ENCODE assay signal across 9 mouse cellular contexts in genomic region chr13:19684007-19684406, GRCm38 (mm10). TPM values are rescaled to one million over a fixed set of nuclear protein-coding genes. Genes with fewer than 3 reads are reported as not detected.
DNase-seq lines count a peak whose midpoint lies in the region; ATAC-seq and TF ChIP-seq lines count a peak whose summit lies in the region.
"Had no signal": no experiment of that assay in that cellular context is flagged by ENCODE, and none has a peak within 500 bp of the region (broad histone marks: within the 10 kb centered on the region; RNA-seq: fewer than 3 reads in every experiment).

No protein-coding gene starts in this region.

- intact Hi-C loops in left cerebral cortex, postnatal 10 days (cut with DNase I), result loop anchor here (5.0 kb wide), 2 partner anchors 322 to 527 kb away; no protein-coding TSS in a partner anchor

- no peaks in the 10 kb centered on the region for H3K27me3 ChIP-seq in kidney, embryonic 15.5 days
- peaks cover 5 to 13% of the 10 kb centered on the region in 2 experiments for H3K27me3 ChIP-seq in MEL (ENCODE audit: control insufficient read depth in 1 of 2, insufficient read depth in 2 of 2, low read length in 2 of 2)

- no peaks in the 10 kb centered on the region for H3K9me3 ChIP-seq in kidney, embryonic 15.5 days (replicated peaks)
- H3K9me3 ChIP-seq in MEL (replicated peaks; ENCODE audit: insufficient read depth, low read length), result no peaks in the 10 kb centered on the region

- H3K9ac ChIP-seq in kidney, embryonic 15.5 days, result no peak overlapping the region
- no peak overlapping the region for H3K9ac ChIP-seq in MEL (ENCODE audit: control insufficient read depth, low read depth, low read length, poor library complexity, severe bottlenecking)

- no peaks in the 10 kb centered on the region for H3K36me3 ChIP-seq in kidney, embryonic 15.5 days
- H3K36me3 ChIP-seq in MEL (ENCODE audit: control insufficient read depth in 1 of 2, insufficient read depth in 2 of 2, low read length in 2 of 2), result no peaks in the 10 kb centered on the region

- no peak overlapping the region for H3K4me2 ChIP-seq in kidney, embryonic 15.5 days

- no peak for ATAC-seq in kidney, embryonic 15.5 days (replicated peaks; ENCODE audit: low FRiP score)

- no peak overlapping the region for H3K4me3 ChIP-seq in kidney, embryonic 15.5 days (replicated peaks)
- no peak overlapping the region for H3K4me3 ChIP-seq in MEL (ENCODE audit: control insufficient read depth in 1 of 2, insufficient read depth in 1 of 2, low read depth in 2 of 2, low read length in 2 of 2)
- no peak overlapping the region for H3K4me3 ChIP-seq in bone marrow, adult 2 months (replicated peaks; ENCODE audit: control insufficient read depth, low read depth, low read length)

- TF ChIP-seq CTCF in MEL (IDR thresholded peaks at IDR 0.05 in 2 of 3, conservative IDR thresholded peaks at IDR 0.05 in 1 of 3; ENCODE audit: control insufficient read depth in 1 of 3, insufficient read depth in 1 of 3, low read depth in 2 of 3, low read length in 3 of 3, poor library complexity in 1 of 3, severe bottlenecking in 1 of 3), result peak; percentile 22 to 92 (median 58); a peak in 5 of 6 replicates
- TF ChIP-seq CTCF in bone marrow, adult 2 months (IDR thresholded peaks at IDR 0.05; ENCODE audit: control insufficient read depth, insufficient read depth, low read length), result peak; percentile 17; the same call in 1 of the 2 replicates

- DNase-seq in kidney, adult 9 months, result peak; percentile 37
- peak; percentile 51 for DNase-seq in MEL (ENCODE audit: low read depth, low spot score)
- peak; percentile 21 for DNase-seq in forelimb bud, embryonic 11.5 days (ENCODE audit: low read depth, low spot score)
- DNase-seq in left cerebral cortex, postnatal 10 days (ENCODE audit: extremely low spot score in 1 of 2, low spot score in 2 of 2), result peak; percentile 23 to 56
- peak; percentile 58 for DNase-seq in retina, postnatal 1 day

- no peak for TF ChIP-seq EP300 in MEL (IDR thresholded peaks at IDR 0.05; ENCODE audit: low read depth in 1 of 2, low read length in 2 of 2)

- TF ChIP-seq POLR2A in MEL (IDR thresholded peaks at IDR 0.05; ENCODE audit: control insufficient read depth in 1 of 2, insufficient read depth in 1 of 2, low read depth in 1 of 2, low read length in 2 of 2, poor library complexity in 1 of 2), result no peak
- TF ChIP-seq POLR2A in bone marrow, adult 2 months (IDR thresholded peaks at IDR 0.05; ENCODE audit: borderline replicate concordance, control insufficient read depth, low read depth, low read length), result no peak

- H3K79me2 ChIP-seq in MEL (ENCODE audit: control insufficient read depth, insufficient read depth, low read length, poor library complexity), result no peaks in the 10 kb centered on the region

- TF ChIP-seq RAD21 in MEL (IDR thresholded peaks at IDR 0.05; ENCODE audit: low read depth, low read length), result peak; percentile 96

- 64% methylated on average over 2 of the region's 2 CpGs for WGBS in kidney, embryonic 15.5 days
- 56% methylated on average over 2 of the region's 2 CpGs for WGBS in bone marrow, adult 2 months

- H3K4me1 ChIP-seq in kidney, embryonic 15.5 days, result no peaks in the 10 kb centered on the region
- no peaks in the 10 kb centered on the region for H3K4me1 ChIP-seq in MEL (ENCODE audit: control insufficient read depth in 1 of 2, insufficient read depth in 2 of 2, low read length in 2 of 2)
- no peaks in the 10 kb centered on the region for H3K4me1 ChIP-seq in bone marrow, adult 2 months (ENCODE audit: control insufficient read depth, insufficient read depth, low read length)

- H3K27ac ChIP-seq in kidney, embryonic 15.5 days, result no peak overlapping the region
- no peak overlapping the region for H3K27ac ChIP-seq in MEL (ENCODE audit: control insufficient read depth, low read depth, low read length)
- no peak overlapping the region for H3K27ac ChIP-seq in bone marrow, adult 2 months (ENCODE audit: control insufficient read depth, insufficient read depth, low read depth, low read length, poor library complexity)

TF ChIP-seq in MEL, 35 proteins besides CTCF, POLR2A, EP300 and RAD21:
- TF ChIP-seq GATA1 (IDR thresholded peaks at IDR 0.05; ENCODE audit: low read depth, low read length) (no peak), CHD1 (IDR thresholded peaks at IDR 0.05; ENCODE audit: low read depth, low read length) (no peak), JUND (IDR thresholded peaks at IDR 0.05; ENCODE audit: low read depth, low read length) (no peak), ZNF384 (IDR thresholded peaks at IDR 0.05; ENCODE audit: low read depth, low read length) (no peak), ZC3H11A (IDR thresholded peaks at IDR 0.05; ENCODE audit: low read depth, low read length) (peak; percentile 83), MAFK (IDR thresholded peaks at IDR 0.05; ENCODE audit: borderline replicate concordance, low read depth, low read length) (no peak), SMC3 (IDR thresholded peaks at IDR 0.05; ENCODE audit: low read depth, low read length) (peak; percentile 90), GABPA (IDR thresholded peaks at IDR 0.05; ENCODE audit: low read depth, low read length) (no peak), POLR2AphosphoS5 (IDR thresholded peaks at IDR 0.05; ENCODE audit: borderline replicate concordance, low read depth, low read length) (no peak), KAT2A (conservative IDR thresholded peaks at IDR 0.05; ENCODE audit: low read depth, low read length) (no peak), RCOR1 (IDR thresholded peaks at IDR 0.05; ENCODE audit: low read depth, low read length) (no peak)

RNA-seq across cellular contexts. Expression of gene Nme8, which starts 13.6 kb away (rescaled TPM):
- not detected in 2 replicates for polyA plus RNA-seq in kidney, embryonic 15.5 days (2015; fragmentation: Nextera tagmentation; extraction: Ambion mirVana)
- total RNA-seq in MEL (2012; rRNA removed), result not detected in 2 replicates
- not detected for polyA plus RNA-seq in MEL (2012; ENCODE audit: insufficient read depth in 1 of 2, insufficient read length in 2 of 2, low read depth in 1 of 2, low replicate concordance in 2 of 2, missing spikeins in 1 of 2)
- not detected in 2 replicates for polyA plus RNA-seq in bone marrow, adult 2 months (2011; ENCODE audit: insufficient read depth, insufficient read length, low replicate concordance, missing spikeins)
- total RNA-seq in left cerebral cortex, postnatal 10 days (2021), result not detected
- polyA plus RNA-seq: lung, embryonic 16.5 days; stomach, embryonic 16.5 days had no signal
